26 mouse cellular contexts compared by ENCODE assay signal in the genomic region with DNA sequence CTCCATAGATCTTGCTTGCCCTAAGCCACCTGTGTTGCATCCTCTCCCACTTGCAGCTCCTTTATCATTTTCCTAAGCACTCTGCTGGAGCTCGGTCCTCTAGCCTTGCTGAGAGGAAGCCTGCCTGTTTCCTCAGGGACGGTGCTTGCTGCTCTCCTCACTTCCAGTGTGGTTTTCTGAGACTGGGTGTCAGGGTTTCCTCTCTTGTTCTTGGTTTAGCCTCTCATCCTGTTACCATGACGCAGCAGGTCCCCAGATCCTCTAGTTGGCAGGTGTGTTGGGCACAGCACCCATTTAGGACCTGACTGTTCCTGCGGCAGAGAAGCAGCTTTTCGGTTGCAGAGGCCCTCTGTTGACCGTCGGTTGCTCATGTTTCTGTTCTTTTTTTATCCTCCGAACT.
DNase-seq lines count a peak whose midpoint lies in the region; ATAC-seq and TF ChIP-seq lines count a peak whose summit lies in the region.
"Had no signal": no experiment of that assay in that cellular context is flagged by ENCODE, and none has a peak within 500 bp of the region (broad histone marks: within the 10 kb centered on the region; RNA-seq: fewer than 3 reads in every experiment).

No protein-coding gene starts in this region.

- H3K4me3 ChIP-seq in layer of hippocampus, adult 2 months: no peak overlapping the region
- H3K4me3 ChIP-seq in midbrain, embryonic 10.5 days: no peak overlapping the region
- H3K4me3 ChIP-seq: embryonic facial prominence, embryonic 12.5 days; heart, embryonic 13.5 days; kidney, embryonic 15.5 days; left cerebral cortex, adult 2 months; limb, embryonic 10.5 days; neural tube, embryonic 15.5 days; stomach, embryonic 15.5 days had no signal

- H3K27ac ChIP-seq in layer of hippocampus, adult 2 months: peak overlapping the region; percentile 65
- no peak overlapping the region; the same call in 1 of the 2 replicates for H3K27ac ChIP-seq in midbrain, embryonic 10.5 days (replicated peaks)
- H3K27ac ChIP-seq: embryonic facial prominence, embryonic 12.5 days; heart, embryonic 13.5 days; hindbrain, postnatal 0 days; kidney, embryonic 15.5 days; left cerebral cortex, adult 2 months; limb, embryonic 10.5 days; macrophage; neural tube, embryonic 15.5 days; stomach, embryonic 15.5 days had no signal

- TF ChIP-seq CTCF in layer of hippocampus, adult 2 months (conservative IDR thresholded peaks at IDR 0.05): no peak

- H3K36me3 ChIP-seq in midbrain, embryonic 10.5 days: no peaks in the 10 kb centered on the region
- H3K36me3 ChIP-seq: embryonic facial prominence, embryonic 12.5 days; heart, embryonic 13.5 days; kidney, embryonic 15.5 days; limb, embryonic 10.5 days; neural tube, embryonic 15.5 days; stomach, embryonic 15.5 days had no signal

- no peak for DNase-seq in layer of hippocampus, adult 2 months (ENCODE audit: low spot score in 2 of 2)
- DNase-seq in layer of hippocampus, adult 18-20 months (ENCODE audit: low spot score in 2 of 2): no peak
- peak; percentile 60 to 68 for DNase-seq in thymus, postnatal 10 days (ENCODE audit: low spot score in 2 of 2)
- no peak for DNase-seq in adrenal gland, postnatal 36 days
- DNase-seq in midbrain, embryonic 10.5 days (ENCODE audit: low spot score): no peak
- no peak for DNase-seq in natural killer cell, adult 2 months (ENCODE audit: low spot score in 2 of 2)
- DNase-seq: adrenal gland, postnatal 14 days; cerebellum, adult 9-11 months; gastrocnemius, postnatal 10 days; heart, adult 18-20 months; kidney, postnatal 36 days; layer of hippocampus, adult 9-11 months; right cerebral cortex, adult 18-20 months; right cerebral cortex, postnatal 4 days had no signal

- peak; percentile 39 to 67 for ATAC-seq in hematopoietic stem cell, adult 5-6 weeks (replicated peaks in 1 of 2; ENCODE audit: insufficient read depth in 1 of 2, low FRiP score in 2 of 2, low TSS enrichment in 1 of 2, low read depth in 1 of 2, poor library complexity in 2 of 2, severe bottlenecking in 2 of 2)
- ATAC-seq: forebrain, embryonic 14.5 days; hindbrain, postnatal 0 days; intestine, embryonic 16.5 days had no signal

- 90% methylated on average over 8 of the region's 8 CpGs for WGBS in midbrain, embryonic 10.5 days

- H3K9me3 ChIP-seq in midbrain, embryonic 10.5 days (replicated peaks): no peaks in the 10 kb centered on the region
- H3K9me3 ChIP-seq: embryonic facial prominence, embryonic 12.5 days; heart, embryonic 13.5 days; kidney, embryonic 15.5 days; limb, embryonic 10.5 days; neural tube, embryonic 15.5 days; stomach, embryonic 15.5 days had no signal

- H3K4me1 ChIP-seq in midbrain, embryonic 10.5 days: peaks cover 17% of the 10 kb centered on the region; the same call in 1 of the 2 replicates
- H3K4me1 ChIP-seq: embryonic facial prominence, embryonic 12.5 days; heart, embryonic 13.5 days; kidney, embryonic 15.5 days; stomach, embryonic 15.5 days had no signal

- H3K27me3 ChIP-seq in midbrain, embryonic 10.5 days (ENCODE audit: low read depth, poor library complexity, severe bottlenecking): no peaks in the 10 kb centered on the region
- H3K27me3 ChIP-seq: embryonic facial prominence, embryonic 12.5 days; kidney, embryonic 15.5 days; neural tube, embryonic 15.5 days; stomach, embryonic 15.5 days had no signal

Comparison
In these comparisons a context has a peak if more than half of its experiments do, and no peak if none do; other contexts are left out.
1. DNase-seq: peak in thymus, postnatal 10 days (2 of 2); none in layer of hippocampus, adult 2 months (0 of 2), layer of hippocampus, adult 18-20 months (0 of 2), adrenal gland, postnatal 36 days (0 of 2), midbrain, embryonic 10.5 days (single experiment) and natural killer cell, adult 2 months (0 of 2).